Mouse (Mus musculus) heart, adult 8-10 months (tissue): ENCODE results near the gene Dazap2. TPM values are rescaled to one million over a fixed set of nuclear protein-coding genes. Genes with fewer than 3 reads are reported as not detected.

Experiments
- microRNA-seq: library from miRNA; unstranded; fragments of <30 nt; microRNA quantifications from one replicate; pipeline ENCODE4 v1.2.0, GENCODE M21; 2022
- total RNA-seq, 4 experiments: library from RNA; stranded (reverse); gene quantifications; 2 replicates each; pipeline ENCODE4 v1.2.4; 2022

Gene Dazap2
- total RNA-seq, 4 experiments from 2014 or later = 170 to 189 (median 183) TPM

Small RNAs within 50 kb of the gene (microRNA-seq; reads per million reads assigned to microRNA genes)
- not detected for gene Mir6961

Other genes starting within 250 kb of the Dazap2 start
- not detected for gene Gm5475, start 193.2 kb upstream of the Dazap2 start, total RNA-seq
- gene Slc11a2, start 190.3 kb upstream of the Dazap2 start, total RNA-seq = 10 to 100 TPM; 49.0 to 61.5 (median 51.9) TPM
- gene Letmd1, start 146.3 kb upstream of the Dazap2 start, total RNA-seq = 10 to 100 TPM; 11.2 to 14.0 (median 11.8) TPM
- 1 to 10 TPM; 2.4 to 3.1 (median 2.7) TPM for gene Csrnp2, start 119.9 kb upstream of the Dazap2 start, total RNA-seq
- gene Tfcp2, start 63.3 kb upstream of the Dazap2 start, total RNA-seq = 10 to 100 TPM; 14.3 to 17.3 (median 15.6) TPM
- 10 to 100 TPM; 11.1 to 17.3 (median 13.8) TPM for gene Pou6f1, start 15.4 kb upstream of the Dazap2 start, total RNA-seq
- 10 to 100 TPM; 10.9 to 20.2 (median 11.9) TPM for gene Smagp, start 21.6 kb downstream of the Dazap2 start, total RNA-seq
- 1 to 10 TPM in 2 of 4 experiments, under 1 TPM in 2; 0.84 to 2.6 (median 1.1) TPM for gene Bin2, start 54.2 kb downstream of the Dazap2 start, total RNA-seq
- gene Cela1, start 72.6 kb downstream of the Dazap2 start, total RNA-seq = 1 to 10 TPM; 1.1 to 2.0 (median 1.5) TPM
- gene Galnt6, start 114.0 kb downstream of the Dazap2 start, total RNA-seq = under 1 TPM; 0.54 to 0.86 (median 0.64) TPM
- gene Slc4a8, start 146.4 kb downstream of the Dazap2 start, total RNA-seq = 1 to 10 TPM; 1.9 to 4.3 (median 2.8) TPM